Mouse (Mus musculus) cortical plate, adult 2 months (tissue): ENCODE measurements around the gene Dennd1b.

Source experiments
- CTCF ChIP-seq: fragments of 200-500 bp; IDR thresholded peaks from 2 replicates; pipeline ENCODE4 v1.5.1; 2011; ENCODE audit warnings: mild to moderate bottlenecking, control low read depth, low read length; ENCODE audit not compliant: insufficient read depth; ENCODE audit errors: extremely low read depth
- POLR2A ChIP-seq: fragments of 200-500 bp; IDR thresholded peaks from 2 replicates; pipeline ENCODE4 v1.6.1; 2011; ENCODE audit warnings: mild to moderate bottlenecking, low read length, control low read depth; ENCODE audit not compliant: insufficient read depth; ENCODE audit errors: extremely low read depth

DNA sequence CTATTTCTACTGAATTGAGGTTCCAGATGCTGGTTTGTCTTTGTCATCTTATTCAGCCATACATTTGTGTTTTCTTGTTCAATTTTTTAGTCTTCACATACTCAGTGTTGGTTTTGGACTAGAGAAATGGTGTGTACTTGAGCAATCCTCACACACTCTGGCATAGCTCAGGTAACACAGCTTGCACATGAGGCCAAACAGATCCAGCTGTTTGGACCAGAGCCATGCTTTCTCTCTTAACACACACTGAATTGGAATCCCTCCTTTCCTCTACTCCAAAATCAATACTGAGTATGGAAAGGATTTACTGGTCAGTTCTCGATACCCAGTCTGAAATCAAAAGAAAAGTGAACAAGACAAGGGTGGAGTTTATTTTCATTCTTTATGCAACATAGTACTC lies 69.2 kb downstream of the Dennd1b start:
- no peak for TF ChIP-seq POLR2A
- TF ChIP-seq CTCF = no peak
